16 mouse cellular contexts compared by ENCODE assay signal in the genomic region with DNA sequence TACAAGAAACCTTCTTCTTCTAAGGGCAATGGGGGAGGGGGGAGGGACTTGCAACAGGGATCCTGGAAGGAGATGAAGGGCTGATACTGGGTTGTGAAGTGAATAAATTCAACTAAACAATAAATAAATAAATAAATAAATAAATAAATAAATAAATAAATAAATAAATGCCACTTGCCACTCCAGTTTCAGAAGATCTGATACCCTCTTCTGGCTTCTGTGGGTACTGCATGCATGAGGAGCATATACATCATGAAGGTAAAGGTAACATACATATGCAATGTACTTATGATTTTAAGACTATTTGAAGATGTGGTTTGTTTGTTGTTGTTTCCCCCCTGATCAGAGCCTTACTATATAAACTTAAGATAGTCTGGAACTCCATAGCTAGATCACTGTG. TPM values are rescaled to one million over a fixed set of nuclear protein-coding genes. Genes with fewer than 3 reads are reported as not detected.
DNase-seq lines count a peak whose midpoint lies in the region; ATAC-seq and TF ChIP-seq lines count a peak whose summit lies in the region.
"Had no signal": no experiment of that assay in that cellular context is flagged by ENCODE, and none has a peak within 500 bp of the region (broad histone marks: within the 10 kb centered on the region; RNA-seq: fewer than 3 reads in every experiment).

No protein-coding gene starts in this region.

- peaks cover 2% of the 10 kb centered on the region for H3K36me3 ChIP-seq in heart, adult 2 months (ENCODE audit: control insufficient read depth, insufficient read depth, low read length)
- peaks cover 68% of the 10 kb centered on the region for H3K36me3 ChIP-seq in midbrain, embryonic 14.5 days (ENCODE audit: control insufficient read depth, insufficient read depth, low read length)
- peaks cover 31% of the 10 kb centered on the region for H3K36me3 ChIP-seq in midbrain, embryonic 16.5 days (ENCODE audit: control insufficient read depth, insufficient read depth, low read length)
- peaks cover 19% of the 10 kb centered on the region for H3K36me3 ChIP-seq in forebrain, embryonic 11.5 days (ENCODE audit: control insufficient read depth, insufficient read depth, low read length)

- TF ChIP-seq CTCF in heart, adult 2 months (IDR thresholded peaks at IDR 0.05) = peak; percentile 43

- H3K9me3 ChIP-seq in midbrain, embryonic 14.5 days (ENCODE audit: control insufficient read depth, low read length) = no peaks in the 10 kb centered on the region
- no peaks in the 10 kb centered on the region for H3K9me3 ChIP-seq in midbrain, embryonic 16.5 days (replicated peaks; ENCODE audit: control insufficient read depth, low read length, poor library complexity, severe bottlenecking)
- no peaks in the 10 kb centered on the region for H3K9me3 ChIP-seq in forebrain, embryonic 11.5 days (ENCODE audit: control insufficient read depth, low read length)
- H3K9me3 ChIP-seq: embryonic facial prominence, embryonic 10.5 days; forebrain, embryonic 10.5 days; G1E; heart, embryonic 13.5 days; hindbrain, embryonic 13.5 days had no signal

- no peak overlapping the region for H3K9ac ChIP-seq in heart, adult 2 months (ENCODE audit: low read depth, low read length)
- H3K9ac ChIP-seq in midbrain, embryonic 14.5 days (replicated peaks; ENCODE audit: low read length) = no peak overlapping the region
- H3K9ac ChIP-seq in midbrain, embryonic 16.5 days (ENCODE audit: low read depth, low read length) = no peak overlapping the region
- H3K9ac ChIP-seq in forebrain, embryonic 11.5 days (ENCODE audit: low read length) = no peak overlapping the region
- H3K9ac ChIP-seq: heart, embryonic 13.5 days; hindbrain, embryonic 13.5 days had no signal

- ATAC-seq in midbrain, embryonic 14.5 days (ENCODE audit: low FRiP score, low TSS enrichment) = no peak
- ATAC-seq in midbrain, embryonic 16.5 days = no peak
- ATAC-seq in forebrain, embryonic 11.5 days (replicated peaks; ENCODE audit: low FRiP score) = no peak

- no peak overlapping the region for H3K4me2 ChIP-seq in midbrain, embryonic 14.5 days (ENCODE audit: low read length)
- H3K4me2 ChIP-seq in midbrain, embryonic 16.5 days (ENCODE audit: low read length) = no peak overlapping the region
- H3K4me2 ChIP-seq in forebrain, embryonic 11.5 days (ENCODE audit: low read depth, low read length, severe bottlenecking) = no peak overlapping the region
- H3K4me2 ChIP-seq: heart, embryonic 13.5 days; hindbrain, embryonic 13.5 days had no signal

- no peak for DNase-seq in heart, adult 2 months
- no peak for DNase-seq in heart, postnatal 25 days (ENCODE audit: low spot score)
- DNase-seq in midbrain, embryonic 14.5 days = peak; percentile 31
- peak; percentile 30 for DNase-seq in ES-CJ7 (ENCODE audit: low read depth, low spot score)
- DNase-seq in mesoderm, embryonic 11.5 days (ENCODE audit: low read depth, low spot score) = peak; percentile 37
- no peak for DNase-seq in forebrain, embryonic 11.5 days (ENCODE audit: low spot score)
- DNase-seq in adipocyte (ENCODE audit: low spot score) = no peak
- DNase-seq: cerebellum, adult 11 months; gastrocnemius, postnatal 14 days; layer of hippocampus, postnatal 36 days had no signal

- intact Hi-C loops in heart, adult 2 months (cut with DNase I) = no loop called here
- intact Hi-C loops in heart, postnatal 25 days (cut with DNase I) = no loop called here

- no peak overlapping the region for H3K4me3 ChIP-seq in heart, adult 2 months
- H3K4me3 ChIP-seq in midbrain, embryonic 14.5 days (replicated peaks; ENCODE audit: low read depth, low read length) = no peak overlapping the region
- no peak overlapping the region for H3K4me3 ChIP-seq in midbrain, embryonic 16.5 days (ENCODE audit: low read depth, low read length)
- no peak overlapping the region for H3K4me3 ChIP-seq in forebrain, embryonic 11.5 days (ENCODE audit: low read depth, low read length)
- H3K4me3 ChIP-seq: embryonic facial prominence, embryonic 10.5 days; forebrain, embryonic 10.5 days; heart, embryonic 13.5 days; hindbrain, embryonic 13.5 days had no signal

- H3K79me2 ChIP-seq in heart, adult 2 months (replicated peaks; ENCODE audit: control insufficient read depth, insufficient read depth, low read length) = no peaks in the 10 kb centered on the region

- TF ChIP-seq EP300 in heart, adult 2 months (IDR thresholded peaks at IDR 0.05; ENCODE audit: insufficient read depth, low read depth, low read length) = no peak

- H3K27me3 ChIP-seq in heart, adult 2 months (ENCODE audit: control insufficient read depth, insufficient read depth, low read length) = no peaks in the 10 kb centered on the region
- no peaks in the 10 kb centered on the region for H3K27me3 ChIP-seq in midbrain, embryonic 14.5 days (ENCODE audit: control insufficient read depth, insufficient read depth, low read length)
- no peaks in the 10 kb centered on the region for H3K27me3 ChIP-seq in midbrain, embryonic 16.5 days (ENCODE audit: control insufficient read depth, insufficient read depth, low read depth, low read length)
- H3K27me3 ChIP-seq in forebrain, embryonic 11.5 days (ENCODE audit: control insufficient read depth, insufficient read depth, low read length) = no peaks in the 10 kb centered on the region
- H3K27me3 ChIP-seq: heart, embryonic 13.5 days; hindbrain, embryonic 13.5 days had no signal

- TF ChIP-seq POLR2A in heart, adult 2 months (IDR thresholded peaks at IDR 0.05; ENCODE audit: insufficient read depth, low read depth, low read length) = no peak

- H3K27ac ChIP-seq in heart, adult 2 months = no peak overlapping the region
- H3K27ac ChIP-seq in midbrain, embryonic 14.5 days (replicated peaks; ENCODE audit: low read depth, low read length) = no peak overlapping the region
- H3K27ac ChIP-seq in midbrain, embryonic 16.5 days (ENCODE audit: low read length) = no peak overlapping the region
- H3K27ac ChIP-seq in forebrain, embryonic 11.5 days (ENCODE audit: low read depth, low read length) = no peak overlapping the region
- H3K27ac ChIP-seq: embryonic facial prominence, embryonic 10.5 days; forebrain, embryonic 10.5 days; heart, embryonic 13.5 days; hindbrain, embryonic 13.5 days had no signal

- no peaks in the 10 kb centered on the region for H3K4me1 ChIP-seq in heart, adult 2 months (ENCODE audit: control insufficient read depth, insufficient read depth, low read length)
- H3K4me1 ChIP-seq in midbrain, embryonic 14.5 days (ENCODE audit: control insufficient read depth, insufficient read depth, low read length) = no peaks in the 10 kb centered on the region
- no peaks in the 10 kb centered on the region for H3K4me1 ChIP-seq in midbrain, embryonic 16.5 days (ENCODE audit: control insufficient read depth, insufficient read depth, low read length)
- H3K4me1 ChIP-seq in forebrain, embryonic 11.5 days (replicated peaks; ENCODE audit: control insufficient read depth, insufficient read depth, low read length) = no peaks in the 10 kb centered on the region
- H3K4me1 ChIP-seq: embryonic facial prominence, embryonic 10.5 days; forebrain, embryonic 10.5 days; heart, embryonic 13.5 days; hindbrain, embryonic 13.5 days had no signal

RNA-seq across cellular contexts. Expression of gene Irak1bp1, which starts 54.8 kb away (rescaled TPM):
- 1 to 10 TPM; 2.3 to 3.2 TPM for total RNA-seq in heart, adult 2 months (2021)
- 2.4 and 2.7 TPM in 2 replicates for polyA plus RNA-seq in heart, adult 2 months (2012; rRNA removed)
- total RNA-seq in heart, postnatal 25 days (2021) = 1 to 10 TPM; 2.8 TPM
- polyA plus RNA-seq in midbrain, embryonic 14.5 days (2014; fragmentation: Nextera tagmentation; extraction: Ambion mirVana) = 39.2 and 42.4 TPM in 2 replicates
- polyA plus RNA-seq in midbrain, embryonic 16.5 days (2015; fragmentation: Nextera tagmentation; extraction: Ambion mirVana) = 35.3 and 38.6 TPM in 2 replicates
- polyA plus RNA-seq in forebrain, embryonic 11.5 days (2014; fragmentation: Nextera tagmentation; extraction: Ambion mirVana) = 35.6 and 36.4 TPM in 2 replicates

Comparison
In these comparisons a context has a peak if more than half of its experiments do, and no peak if none do; other contexts are left out.
1. DNase-seq: peak in midbrain, embryonic 14.5 days (single experiment), ES-CJ7 (single experiment) and mesoderm, embryonic 11.5 days (single experiment); none in heart, adult 2 months (0 of 2), heart, postnatal 25 days (single experiment), forebrain, embryonic 11.5 days (single experiment) and adipocyte (single experiment).